Mouse (Mus musculus) right cerebral cortex, postnatal 10 days (tissue): ENCODE data around the gene Tmem87b.
A peak's percentile ranks its signal among the peaks of the same experiment; 100 is the strongest.

Source experiments
- DNase-seq, 2 experiments: peaks; one replicate each; pipeline ENCODE4 v3.0.0; 2021; ENCODE audit warnings: low spot score in 2 of 2

Tmem87b gene

GRCm38 (mm10) chr2:128817786-128818681 is at the start of gene Tmem87b:
Gene Tmem87b, plus strand, starts transcription at chr2:128818118.
- DNase-seq: peak; percentile 97 to 98

GRCm38 (mm10) chr2:128768545-128769247 is 49.2 kb upstream of the Tmem87b start:
- DNase-seq: no peak

GRCm38 (mm10) chr2:128770557-128770956 is 47.4 kb upstream of the Tmem87b start:
- no peak for DNase-seq

GRCm38 (mm10) chr2:128771048-128771447 is 46.9 kb upstream of the Tmem87b start:
- peak in 1 of 2 experiments; percentile 30 for DNase-seq

- DNase-seq: no peak
Measured at GRCm38 (mm10) chr2:128771750-128772338, 46.1 kb upstream of the Tmem87b start.

- no peak for DNase-seq
Measured at GRCm38 (mm10) chr2:128782231-128782630, 35.7 kb upstream of the Tmem87b start.

GRCm38 (mm10) chr2:128783660-128784345 is 34.1 kb upstream of the Tmem87b start:
- DNase-seq: no peak

- no peak for DNase-seq
Measured at GRCm38 (mm10) chr2:128784814-128785213, 33.1 kb upstream of the Tmem87b start.

- DNase-seq: no peak
Measured at GRCm38 (mm10) chr2:128786341-128786740, 31.6 kb upstream of the Tmem87b start.

GRCm38 (mm10) chr2:128786795-128787194 is 31.1 kb upstream of the Tmem87b start:
- no peak for DNase-seq

GRCm38 (mm10) chr2:128787805-128788204 is 30.1 kb upstream of the Tmem87b start:
- no peak for DNase-seq

- no peak for DNase-seq
Measured at GRCm38 (mm10) chr2:128790875-128791614, 26.9 kb upstream of the Tmem87b start.

- DNase-seq: no peak
Measured at GRCm38 (mm10) chr2:128793958-128794357, 24.0 kb upstream of the Tmem87b start.

GRCm38 (mm10) chr2:128796463-128796862 is 21.5 kb upstream of the Tmem87b start:
- peak; percentile 26 to 42 for DNase-seq

- DNase-seq: peak in 1 of 2 experiments; percentile 38
Measured at GRCm38 (mm10) chr2:128803441-128803840, 14.5 kb upstream of the Tmem87b start.

GRCm38 (mm10) chr2:128805341-128805740 is 12.6 kb upstream of the Tmem87b start:
- no peak for DNase-seq

GRCm38 (mm10) chr2:128806561-128806960 is 11.4 kb upstream of the Tmem87b start:
- peak in 1 of 2 experiments; percentile 57 for DNase-seq

- DNase-seq: no peak
Measured at GRCm38 (mm10) chr2:128812761-128813160, 5.2 kb upstream of the Tmem87b start.

- DNase-seq: peak in 1 of 2 experiments; percentile 28
Measured at GRCm38 (mm10) chr2:128816311-128816710, 1.6 kb upstream of the Tmem87b start.

GRCm38 (mm10) chr2:128816916-128817315 is 1.0 kb upstream of the Tmem87b start:
- DNase-seq: no peak

GRCm38 (mm10) chr2:128817387-128817785 is 532 bp upstream of the Tmem87b start:
- DNase-seq: peak in 1 of 2 experiments; percentile 79
